Mouse (Mus musculus): ENCODE data around the gene Zdhhc16.
"Not testable (repeated sequence)": the region's sequence is repeated elsewhere in the genome, so short reads cannot be mapped to it uniquely, and the experiment has no call there.

Gene Zdhhc16

GRCm38 (mm10) chr19:41913774-41914591, 19.3 kb upstream of the Zdhhc16 start:
- DNase-seq: no peak

DNA sequence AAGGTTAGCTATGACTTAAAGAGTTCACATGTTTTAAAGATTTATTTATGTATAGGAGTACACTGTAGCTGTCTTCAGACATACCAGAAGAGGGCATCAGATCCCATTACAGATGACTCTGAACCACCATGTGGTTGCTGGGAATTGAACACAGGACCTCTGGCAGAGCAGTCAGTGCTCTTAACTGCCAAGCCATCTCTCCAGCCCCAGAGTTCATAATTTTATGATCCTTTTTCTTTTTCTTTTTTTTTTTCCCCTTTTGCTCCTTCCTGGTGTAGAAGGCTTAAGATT, 18.7 kb upstream of the Zdhhc16 start:
- not testable (repeated sequence) for DNase-seq

DNA sequence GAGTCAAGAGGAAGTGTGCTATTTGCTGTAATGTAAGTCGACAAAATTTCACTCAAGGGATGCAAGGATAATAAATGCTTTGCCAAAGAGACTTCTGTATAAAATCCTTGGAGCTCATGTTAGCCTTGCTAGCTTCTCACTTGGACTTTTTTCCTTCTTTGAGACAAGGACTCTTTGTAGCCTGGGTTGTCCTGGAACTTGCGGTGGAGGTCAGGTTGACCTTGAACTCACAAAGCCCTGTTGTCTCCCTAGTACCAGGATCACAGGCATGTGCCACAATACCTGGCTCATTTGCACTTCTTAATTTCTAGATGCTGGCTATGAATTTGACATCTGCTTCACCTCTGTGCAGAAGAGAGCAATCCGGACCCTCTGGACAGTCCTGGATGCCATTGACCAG, 18.0 kb upstream of the Zdhhc16 start:
- no peak for DNase-seq

GRCm38 (mm10) chr19:41916853-41917252, 16.4 kb upstream of the Zdhhc16 start:
- DNase-seq: no peak

GRCm38 (mm10) chr19:41919471-41919870, 13.8 kb upstream of the Zdhhc16 start:
- DNase-seq: no peak

DNA sequence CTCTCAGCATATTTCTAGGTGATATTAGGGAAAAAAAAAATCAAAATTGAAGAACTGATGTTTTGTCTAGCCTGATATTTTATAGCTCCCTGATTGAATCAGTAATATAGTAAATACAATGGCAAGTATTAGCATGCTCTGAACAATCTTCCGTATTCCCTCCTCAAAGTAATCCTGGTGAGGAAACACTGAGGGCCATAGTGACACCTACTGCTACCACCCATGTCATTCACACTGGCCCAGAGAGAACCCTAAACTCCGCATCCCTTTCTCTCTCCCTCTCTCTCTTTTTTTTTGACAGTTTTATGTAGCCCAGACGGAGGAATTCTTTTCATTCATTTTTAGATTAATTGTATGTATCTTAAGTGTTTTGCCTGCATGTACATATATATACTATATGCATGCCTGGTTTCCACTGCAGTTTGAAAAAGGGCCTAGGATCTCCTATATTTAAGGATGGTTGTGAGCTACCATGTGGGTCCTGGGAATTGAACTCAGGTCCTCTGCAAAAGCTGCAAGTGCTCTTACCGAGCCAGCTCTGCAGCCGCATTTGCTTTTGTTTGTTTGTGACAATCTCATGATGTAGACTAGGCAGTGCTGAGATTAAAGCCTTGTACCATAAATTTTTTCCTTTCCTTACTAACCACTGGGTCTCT, 12.7 kb upstream of the Zdhhc16 start:
- no peak for DNase-seq

GRCm38 (mm10) chr19:41932686-41933085, 594 bp upstream of the Zdhhc16 start:
- no peak for DNase-seq

DNA sequence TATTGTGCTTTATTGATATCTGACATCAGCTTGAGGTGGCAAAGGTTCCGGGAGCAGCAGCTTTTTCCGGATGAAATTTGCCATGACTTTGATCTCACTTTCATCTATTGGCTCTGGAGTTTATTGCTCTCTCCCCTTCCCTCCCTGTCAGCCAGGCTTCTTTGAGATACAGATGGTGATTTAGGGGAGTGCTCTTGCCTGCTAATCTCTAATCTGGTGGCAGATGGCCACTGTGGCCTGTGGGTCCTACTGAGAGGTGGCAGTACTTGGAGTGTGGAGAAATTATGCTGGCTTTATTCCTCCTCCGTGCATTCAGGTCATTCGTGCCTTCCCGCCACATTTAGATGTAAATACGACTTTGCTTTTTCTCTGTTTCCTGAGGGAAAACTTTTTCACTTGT, 844 bp downstream of the Zdhhc16 start:
- no peak for DNase-seq

GRCm38 (mm10) chr19:41935921-41936320, 2.6 kb downstream of the Zdhhc16 start:
- no peak for DNase-seq

GRCm38 (mm10) chr19:41938539-41938938, 5.3 kb downstream of the Zdhhc16 start:
- DNase-seq: no peak

DNA sequence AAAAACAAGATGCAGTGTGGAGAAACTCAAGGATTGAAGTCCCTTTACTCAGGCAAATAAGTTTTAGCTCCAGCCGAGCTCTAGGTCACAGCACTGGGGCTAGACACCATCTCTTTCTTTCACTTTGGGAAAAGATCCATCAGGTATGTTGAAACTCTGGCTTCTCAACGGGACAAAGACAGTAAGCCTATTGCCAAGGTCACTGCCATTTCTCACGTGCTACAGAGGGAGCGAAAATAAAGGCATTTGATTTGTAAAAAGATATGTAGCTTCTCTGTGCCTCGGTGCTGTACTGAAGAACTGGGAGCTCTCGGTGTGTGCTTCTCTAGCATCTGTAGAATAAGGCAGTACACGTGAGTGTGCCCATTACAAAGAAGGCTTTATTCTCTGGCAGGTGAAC, 10.6 kb downstream of the Zdhhc16 start:
- no peak for DNase-seq

- DNase-seq: peak in 1 of 2 experiments; percentile 12
Measured at GRCm38 (mm10) chr19:41952287-41952686, 19.0 kb downstream of the Zdhhc16 start.

GRCm38 (mm10) chr19:41953574-41953973, 20.3 kb downstream of the Zdhhc16 start:
- no peak for DNase-seq

GRCm38 (mm10) chr19:41969618-41970017, 36.3 kb downstream of the Zdhhc16 start:
- DNase-seq: no peak

DNA sequence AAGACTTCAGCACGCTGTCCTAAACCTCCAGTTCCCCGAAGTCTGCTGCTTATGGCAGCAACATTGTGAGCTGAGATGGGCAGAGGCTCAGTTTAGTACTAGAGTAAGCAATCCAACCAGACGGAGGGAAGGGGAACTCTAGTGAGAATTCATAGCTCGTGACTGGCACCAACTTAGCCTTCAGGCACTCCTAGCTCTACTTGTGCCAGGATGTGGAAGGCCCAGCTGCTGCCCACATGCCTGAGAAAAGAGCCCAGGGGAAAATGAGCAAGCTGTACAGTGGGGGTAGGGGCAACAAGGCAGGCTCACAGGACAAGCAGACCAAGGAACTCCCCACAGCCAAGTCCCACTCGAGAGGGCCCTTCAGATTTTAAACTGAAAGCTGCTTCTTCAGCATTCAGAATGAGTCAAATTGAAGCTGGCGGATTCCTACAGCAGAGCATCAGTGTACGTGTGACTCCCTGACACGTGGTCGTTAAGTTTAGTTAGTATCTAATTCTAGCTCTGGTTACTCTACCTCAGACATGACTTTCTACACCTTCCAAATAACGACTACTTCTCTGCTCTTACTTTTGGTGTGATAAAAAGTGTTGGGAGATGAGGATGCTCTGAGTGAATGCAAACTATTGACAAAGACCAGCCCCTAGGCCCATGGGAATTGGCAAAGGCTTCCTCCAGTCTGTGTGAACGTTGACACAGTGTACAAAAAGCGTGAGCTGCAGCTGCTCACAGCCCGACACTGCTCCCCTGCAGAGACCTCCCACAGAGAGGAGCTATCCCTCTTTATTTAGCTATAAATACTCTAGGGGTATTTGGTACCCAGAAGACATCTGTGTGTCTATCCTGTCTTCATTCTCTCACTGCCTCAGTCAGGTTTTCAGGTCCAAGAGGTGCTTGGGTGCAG, 40.9 kb downstream of the Zdhhc16 start:
- DNase-seq: no peak

DNA sequence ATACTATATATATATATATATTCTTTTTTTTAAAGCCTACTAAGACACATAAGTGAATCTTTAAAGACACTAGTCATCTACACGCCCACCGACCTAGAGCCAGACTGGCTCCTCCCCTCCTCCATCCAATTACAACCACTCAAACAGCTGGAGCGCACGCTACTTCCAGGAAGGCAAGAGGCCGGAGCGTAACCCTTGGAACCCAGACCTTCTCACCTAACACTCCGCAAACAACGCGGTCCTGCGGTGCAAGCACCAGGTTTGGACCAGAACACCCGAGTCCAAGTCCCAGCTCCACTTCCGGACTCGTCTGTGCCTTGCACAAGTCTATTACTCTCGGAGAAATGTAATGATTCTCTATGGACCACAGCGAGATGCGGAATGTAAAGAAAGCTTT, 47.1 kb downstream of the Zdhhc16 start:
- peak in 1 of 2 experiments; percentile 47 for DNase-seq

- DNase-seq: peak; percentile 99
Measured at GRCm38 (mm10) chr19:41980819-41981594, 47.7 kb downstream of the Zdhhc16 start, which contains the start of gene Mms19. TSS of gene Mms19 (minus strand) at chr19:41981157.

DNA sequence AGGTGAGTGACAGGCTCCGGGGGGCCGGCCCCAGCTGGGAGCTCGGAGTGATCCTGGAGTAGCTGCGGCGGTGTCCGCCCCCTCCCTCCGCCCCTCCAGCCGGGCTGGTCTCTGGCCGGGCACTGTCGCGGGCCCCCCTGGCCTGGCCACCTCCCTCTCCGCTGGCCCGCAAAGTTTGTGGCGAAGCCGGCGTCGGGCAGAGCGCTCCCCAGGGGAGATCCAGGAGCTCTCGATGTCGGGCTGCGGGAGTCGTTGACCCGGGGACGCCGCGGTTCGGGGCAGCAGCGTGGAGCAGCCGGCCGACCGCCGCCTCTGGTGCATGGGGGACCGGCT, 48.3 kb downstream of the Zdhhc16 start, which contains the start of gene Ubtd1:
Gene Ubtd1 (plus strand): TSS at position 169 of the 333 bp plus-strand sequence.
- DNase-seq: no peak

DNA sequence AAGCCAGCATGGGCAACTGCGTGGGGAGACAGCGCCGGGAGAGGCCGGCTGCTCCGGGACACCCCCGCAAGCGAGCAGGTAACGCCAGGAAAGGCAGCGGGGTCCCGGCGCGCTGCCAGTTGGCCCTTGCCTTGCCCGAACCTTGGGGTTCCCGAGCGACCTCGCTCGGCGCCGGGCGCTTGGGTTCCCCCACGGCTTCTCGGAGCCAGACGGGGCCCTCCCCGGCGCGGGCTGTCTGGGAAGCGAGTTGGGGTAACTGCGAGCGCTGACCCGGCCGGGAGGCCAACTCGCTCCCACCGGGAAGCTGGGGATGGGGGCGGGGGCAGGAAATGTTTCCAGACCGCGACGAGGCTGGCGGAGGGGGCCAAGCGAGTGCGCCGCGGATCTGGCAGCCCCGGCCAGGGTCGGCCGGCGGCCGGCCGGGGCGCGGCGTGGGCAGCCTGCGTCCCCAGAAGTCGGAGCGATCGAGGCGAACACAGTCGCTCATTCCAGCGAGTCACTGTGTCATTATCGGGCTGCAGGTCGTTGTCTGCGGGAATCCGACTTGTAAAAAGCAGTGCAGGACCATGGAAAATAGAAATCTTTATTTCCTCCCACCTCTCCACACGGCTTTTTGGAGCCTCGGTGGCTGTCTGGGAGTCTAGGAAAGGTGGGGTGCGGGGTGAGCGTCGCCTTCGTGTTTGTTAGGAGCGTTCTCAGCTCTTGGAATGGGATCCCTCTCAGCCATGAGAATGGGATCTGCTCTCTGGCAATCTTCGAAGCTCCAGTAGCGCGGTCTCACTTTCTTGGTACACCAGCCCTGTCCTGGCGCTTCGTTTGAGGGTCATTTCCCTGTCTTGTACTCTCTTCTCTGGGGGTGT, 48.9 kb downstream of the Zdhhc16 start:
- peak; percentile 70 to 72 for DNase-seq

DNA sequence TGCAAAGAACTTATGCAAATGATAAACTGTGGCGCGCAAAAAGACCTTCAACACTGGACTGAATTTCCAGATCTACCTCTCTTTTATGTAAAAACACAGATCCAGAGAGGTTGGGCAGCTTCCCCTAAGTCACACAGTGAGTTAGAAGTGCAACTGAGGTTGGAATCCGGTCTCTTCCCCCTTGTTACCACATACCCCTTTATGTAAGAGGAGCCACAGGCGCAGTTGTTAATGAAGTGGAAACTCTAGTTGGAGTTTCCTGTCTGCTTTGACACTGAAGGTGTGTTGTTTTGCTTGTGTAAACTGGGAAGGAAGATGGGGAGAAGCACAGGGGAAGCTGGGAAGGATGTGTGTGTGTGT, 49.5 kb downstream of the Zdhhc16 start:
- peak in 1 of 2 experiments; percentile 18 for DNase-seq

GRCm38 (mm10) chr19:41985994-41986393, 52.7 kb downstream of the Zdhhc16 start:
- no peak for DNase-seq

- DNase-seq: no peak
Measured at GRCm38 (mm10) chr19:41987206-41987605, 53.9 kb downstream of the Zdhhc16 start.
